Mouse (Mus musculus) left cerebral cortex, adult 9 months (tissue): Measurements from ENCODE around the gene Frmd4a.
"Not testable (repeated sequence)": the region's sequence is repeated elsewhere in the genome, so short reads cannot be mapped to it uniquely, and the experiment has no call there.

Experiments
- DNase-seq, 2 experiments: peaks; one replicate each; pipeline ENCODE4 v3.0.0; 2022; ENCODE audit warnings: low spot score in 2 of 2

Frmd4a gene

GRCm38 (mm10) chr2:4196041-4196440 lies 178.5 kb downstream of the Frmd4a start:
- no peak for DNase-seq

GRCm38 (mm10) chr2:4209234-4209633 lies 191.7 kb downstream of the Frmd4a start:
- no peak for DNase-seq

- DNase-seq = no peak
Measured at GRCm38 (mm10) chr2:4222497-4222828, 204.9 kb downstream of the Frmd4a start.

GRCm38 (mm10) chr2:4223316-4223715 lies 205.8 kb downstream of the Frmd4a start:
- no peak for DNase-seq

- DNase-seq = peak in 1 of 2 experiments; percentile 22
Measured at GRCm38 (mm10) chr2:4226941-4227558, 209.5 kb downstream of the Frmd4a start.

- no peak for DNase-seq
Measured at GRCm38 (mm10) chr2:4227563-4227962, 210.0 kb downstream of the Frmd4a start.

GRCm38 (mm10) chr2:4228510-4228909 lies 211.0 kb downstream of the Frmd4a start:
- no peak for DNase-seq

GRCm38 (mm10) chr2:4232335-4232734 lies 214.8 kb downstream of the Frmd4a start:
- DNase-seq = no peak

GRCm38 (mm10) chr2:4232761-4233322 lies 215.3 kb downstream of the Frmd4a start:
- no peak for DNase-seq

GRCm38 (mm10) chr2:4237686-4238085 lies 220.2 kb downstream of the Frmd4a start:
- no peak for DNase-seq

GRCm38 (mm10) chr2:4249723-4250122 lies 232.2 kb downstream of the Frmd4a start:
- DNase-seq = no peak

- DNase-seq = no peak
Measured at GRCm38 (mm10) chr2:4252541-4253291, 235.2 kb downstream of the Frmd4a start.

GRCm38 (mm10) chr2:4253348-4253747 lies 235.8 kb downstream of the Frmd4a start:
- DNase-seq = no peak

- no peak for DNase-seq
Measured at GRCm38 (mm10) chr2:4254083-4254482, 236.6 kb downstream of the Frmd4a start.

GRCm38 (mm10) chr2:4256242-4256641 lies 238.7 kb downstream of the Frmd4a start:
- DNase-seq = no peak

- DNase-seq = no peak
Measured at GRCm38 (mm10) chr2:4257604-4258003, 240.1 kb downstream of the Frmd4a start.

GRCm38 (mm10) chr2:4258803-4259202 lies 241.3 kb downstream of the Frmd4a start:
- not testable (repeated sequence) for DNase-seq

- no peak for DNase-seq
Measured at GRCm38 (mm10) chr2:4260324-4261058, 243.0 kb downstream of the Frmd4a start.

GRCm38 (mm10) chr2:4262667-4263066 lies 245.2 kb downstream of the Frmd4a start:
- no peak for DNase-seq

- no peak for DNase-seq
Measured at GRCm38 (mm10) chr2:4267377-4267776, 249.9 kb downstream of the Frmd4a start.

GRCm38 (mm10) chr2:4282777-4283176 lies 265.3 kb downstream of the Frmd4a start:
- no peak for DNase-seq

- no peak for DNase-seq
Measured at GRCm38 (mm10) chr2:4285693-4286291, 268.3 kb downstream of the Frmd4a start.
